Mouse (Mus musculus) forebrain, embryonic 15.5 days (tissue): ENCODE results near the gene Olfr514. TPM values are rescaled to one million over a fixed set of nuclear protein-coding genes. Genes with fewer than 3 reads are reported as not detected.
A peak's percentile ranks its signal among the peaks of the same experiment; 100 is the strongest.
"Not testable (repeated sequence)": the region's sequence is repeated elsewhere in the genome, so short reads cannot be mapped to it uniquely, and the experiment has no call there.

Experiments
- ATAC-seq: fragments of 200-750 bp; cut with Nextera tagmentation; replicated peaks from 2 replicates; pipeline ENCODE4 v1.8.0; 2017; ENCODE audit warnings: mild to moderate bottlenecking, moderate TSS enrichment, moderate library complexity
- H3K27ac ChIP-seq: fragments of 300-500 bp; sonication (generic); replicated peaks from 2 replicates; pipeline ENCODE4 v1.5.1; 2015; ENCODE audit warnings: mild to moderate bottlenecking, inconsistent platforms
- H3K27me3 ChIP-seq: fragments of 300-500 bp; sonication (generic); 2 replicates; pipeline ENCODE4 v1.6.1; 2015; ENCODE audit warnings: inconsistent platforms
- H3K36me3 ChIP-seq: fragments of 300-500 bp; sonication (generic); 2 replicates; pipeline ENCODE4 v1.6.1; 2015; ENCODE audit warnings: mild to moderate bottlenecking, inconsistent platforms
- H3K4me1 ChIP-seq: fragments of 300-500 bp; sonication (generic); 2 replicates; pipeline ENCODE4 v1.6.1; 2015; ENCODE audit warnings: inconsistent platforms
- H3K4me2 ChIP-seq: fragments of 300-500 bp; sonication (generic); replicated peaks from 2 replicates; pipeline ENCODE4 v1.6.1; 2015; ENCODE audit warnings: mild to moderate bottlenecking, inconsistent platforms
- H3K4me3 ChIP-seq: fragments of 300-500 bp; sonication (generic); 2 replicates; pipeline ENCODE4 v1.5.1; 2015; ENCODE audit warnings: mild to moderate bottlenecking, inconsistent platforms
- H3K9ac ChIP-seq: fragments of 300-500 bp; sonication (generic); replicated peaks from 2 replicates; pipeline ENCODE4 v1.6.1; 2015; ENCODE audit warnings: mild to moderate bottlenecking, inconsistent platforms
- H3K9me3 ChIP-seq: fragments of 300-500 bp; sonication (generic); 2 replicates; pipeline ENCODE4 v1.6.1; 2016; ENCODE audit warnings: inconsistent platforms
- WGBS: fragments of 180-500 bp; shearing (Covaris S2); methylation state at CpG from one replicate; pipeline ENCODE4 v1.1.7; 2015; ENCODE audit warnings: mixed read lengths; 5-methylcytosine and 5-hydroxymethylcytosine counted together
- polyA plus RNA-seq: library from polyadenylated mRNA; unstranded; fragments of >200 nt; fragmentation: Nextera tagmentation; extraction: Ambion mirVana; gene quantifications from 2 replicates; pipeline ENCODE4 v1.2.1, GENCODE M21; 2015

Olfr514 gene
- polyA plus RNA-seq: not detected in 2 replicates

DNA sequence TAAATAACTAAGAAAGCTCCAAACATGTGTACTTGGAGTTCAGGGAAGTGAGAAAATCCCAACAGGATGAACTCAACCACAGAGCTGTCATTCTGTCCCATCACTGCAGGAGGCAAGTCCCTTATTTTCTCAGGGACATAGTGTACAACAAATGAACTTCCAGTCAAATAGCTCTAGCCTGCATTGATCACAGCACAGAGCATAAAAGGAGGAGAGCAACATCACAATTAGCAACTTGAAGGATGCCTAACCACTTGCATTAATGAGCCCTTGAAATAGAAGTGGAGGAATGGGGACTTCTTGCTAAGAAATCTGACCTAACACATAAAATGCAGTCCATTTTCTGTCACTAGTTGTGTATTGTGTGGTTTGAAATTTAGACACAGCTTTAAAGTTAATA is at the start of gene Olfr514:
Olfr514 (minus strand) TSS at position 101 of the 400 bp plus-strand sequence.
- H3K9ac ChIP-seq: no peak within 1 kb of the TSS
- H3K4me2 ChIP-seq: no peak within 1 kb of the TSS
- no peak for ATAC-seq
- H3K4me1 ChIP-seq: no peaks in the 10 kb centered on the region
- H3K4me3 ChIP-seq: no peak within 1 kb of the TSS
- H3K36me3 ChIP-seq: no peaks in the 10 kb centered on the region
- H3K9me3 ChIP-seq: no peaks in the 10 kb centered on the region
- no peaks in the 10 kb centered on the region for H3K27me3 ChIP-seq
- H3K27ac ChIP-seq: no peak within 1 kb of the TSS

- Histone ChIP-seq H3K4me1 (no peaks in the 10 kb centered on the region), H3K27ac (no peak within 1 kb of the TSS), H3K27me3 (no peaks in the 10 kb centered on the region), H3K4me3 (no peak within 1 kb of the TSS), H3K4me2 (no peak within 1 kb of the TSS), H3K9me3 (no peaks in the 10 kb centered on the region), H3K36me3 (no peaks in the 10 kb centered on the region), H3K9ac (no peak within 1 kb of the TSS)
- WGBS: 65% methylated on average over 2 of the region's 2 CpGs
- no peak for ATAC-seq
Observed at GRCm38 (mm10) chr7:108872279-108872678, 46.5 kb upstream of the Olfr514 start, which contains the start of gene Olfr517. Gene Olfr517, minus strand, starts transcription at chr7:108872379.

DNA sequence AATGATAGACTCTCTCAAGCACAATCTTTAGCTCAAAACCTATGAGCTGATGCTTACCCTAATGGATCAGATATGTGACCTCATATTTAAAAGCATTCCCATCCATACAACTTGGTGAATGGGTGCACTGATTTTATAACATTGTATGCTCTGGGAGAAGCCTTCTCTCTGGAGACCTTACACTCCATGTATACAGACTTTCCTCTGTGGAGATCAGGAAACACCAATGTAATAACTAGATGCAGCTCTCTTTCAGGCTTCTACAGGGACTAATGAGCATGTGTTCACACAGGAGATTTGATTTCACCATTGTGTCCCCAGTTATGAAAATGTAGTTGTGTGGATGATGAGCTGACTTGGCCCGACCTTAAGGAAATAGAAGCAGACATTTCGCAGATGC is 24.6 kb upstream of the Olfr514 start, which contains the start of gene Olfr516:
Olfr516 (minus strand) TSS at position 101 of the 400 bp plus-strand sequence.
- Histone ChIP-seq H3K4me3 (no peak within 1 kb of the TSS), H3K27ac (no peak within 1 kb of the TSS), H3K9ac (no peak within 1 kb of the TSS), H3K36me3 (no peaks in the 10 kb centered on the region), H3K9me3 (no peaks in the 10 kb centered on the region), H3K27me3 (no peaks in the 10 kb centered on the region), H3K4me2 (no peak within 1 kb of the TSS), H3K4me1 (no peaks in the 10 kb centered on the region)
- ATAC-seq: no peak
- 94% methylated on average over 2 of the region's 2 CpGs for whole genome bisulfite sequencing

DNA sequence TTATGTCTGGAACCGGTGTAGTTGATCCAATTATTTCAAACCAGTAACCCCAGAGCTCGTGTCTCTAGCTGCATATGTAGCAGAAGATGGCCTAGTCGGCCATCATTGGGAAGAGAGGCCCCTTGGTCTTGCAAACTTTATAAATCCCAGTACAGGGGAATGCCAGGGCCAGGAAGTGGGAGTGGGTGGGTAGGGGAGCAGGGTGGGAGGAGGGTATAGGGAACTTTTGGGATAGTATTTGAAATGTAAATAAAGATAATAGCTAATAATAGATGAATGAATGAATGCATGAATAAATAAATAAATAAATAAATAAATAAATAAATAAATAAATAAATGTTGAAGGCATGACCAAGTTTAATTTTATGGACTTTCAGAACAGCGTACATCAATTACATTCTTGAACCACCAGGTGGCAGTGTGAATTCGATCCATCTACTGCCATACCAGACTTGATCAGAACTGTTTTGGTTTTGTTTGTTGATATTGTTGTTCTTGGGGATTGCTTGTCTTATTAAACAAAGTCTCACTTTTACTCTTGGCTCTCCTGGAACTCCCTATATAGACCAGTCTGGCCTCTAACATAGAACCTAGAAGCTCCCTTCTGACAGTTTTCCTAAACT is 11.1 kb downstream of the Olfr514 start:
- H3K4me2 ChIP-seq: not testable (repeated sequence)
- WGBS: 53% methylated on average over 5 of the region's 5 CpGs
- 0 out of 2 replicates have a peak, but pooled peaks have one; percentile 38 for ATAC-seq

DNA sequence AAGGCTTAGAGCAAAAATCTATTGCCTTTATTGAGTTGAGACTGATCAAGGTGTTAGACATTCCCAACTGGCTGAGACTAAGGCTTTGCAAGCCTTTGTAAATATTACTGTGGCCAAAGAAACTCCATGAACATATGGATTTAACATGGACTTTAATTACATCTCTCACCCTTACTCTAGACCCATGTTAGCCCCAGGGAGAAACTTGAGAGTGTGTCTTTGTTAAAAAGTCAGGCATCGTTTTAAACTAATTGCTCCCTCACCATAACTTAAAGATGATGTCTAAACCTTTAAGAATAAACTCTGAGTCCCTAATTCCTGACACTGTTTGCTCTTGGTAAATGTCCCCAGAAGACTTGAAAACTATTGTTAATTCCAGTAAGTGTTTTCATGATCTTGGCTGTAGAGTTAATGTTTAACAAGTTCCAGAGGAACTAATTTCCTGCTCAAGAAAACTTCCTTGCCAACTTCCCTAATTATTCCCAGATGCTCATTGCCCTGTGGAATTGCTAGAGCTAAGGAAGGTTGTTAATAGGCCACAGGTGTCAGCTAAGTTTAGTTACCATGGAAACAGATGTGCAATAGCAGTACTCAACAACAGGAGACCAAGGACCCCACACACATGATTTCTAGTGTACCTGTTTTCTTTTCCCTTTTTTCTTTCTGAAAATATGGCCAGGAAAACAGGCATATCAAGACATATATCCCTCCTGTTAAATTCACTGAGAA is 28.4 kb downstream of the Olfr514 start:
- Histone ChIP-seq H3K4me1 (no peaks in the 10 kb centered on the region), H3K4me2 (no peak overlapping the region), H3K36me3 (no peaks in the 10 kb centered on the region), H3K4me3 (no peak overlapping the region), H3K9me3 (no peaks in the 10 kb centered on the region), H3K9ac (no peak overlapping the region), H3K27ac (no peak overlapping the region), H3K27me3 (no peaks in the 10 kb centered on the region)
- no peak for ATAC-seq
- 44% methylated on average over 1 of the region's 1 CpGs for WGBS

More for the DNA sequence above, 11.1 kb downstream of the Olfr514 start:
- H3K9me3 ChIP-seq, H3K9ac ChIP-seq, H3K27ac ChIP-seq, H3K27me3 ChIP-seq, H3K36me3 ChIP-seq, H3K4me3 ChIP-seq, H3K4me1 ChIP-seq: not testable (repeated sequence)

Other genes with a start within 250 kb of the Olfr514 start
- not detected in 2 replicates for gene Olfr506, start 215.2 kb downstream of the Olfr514 start, polyA plus RNA-seq
- gene Olfr507, start 204.2 kb downstream of the Olfr514 start, polyA plus RNA-seq: not detected in 2 replicates
- gene Olfr508, start 196.0 kb downstream of the Olfr514 start, polyA plus RNA-seq: not detected in 2 replicates
- gene Olfr509, start 174.1 kb downstream of the Olfr514 start, polyA plus RNA-seq: not detected in 2 replicates
- gene Olfr510, start 159.6 kb downstream of the Olfr514 start, polyA plus RNA-seq: not detected in 2 replicates
- not detected in 2 replicates for gene Olfr512, start 112.7 kb downstream of the Olfr514 start, polyA plus RNA-seq
- gene Olfr513, start 75.0 kb downstream of the Olfr514 start, polyA plus RNA-seq: not detected in 2 replicates
- not detected in 2 replicates for gene Olfr516, start 24.5 kb upstream of the Olfr514 start, polyA plus RNA-seq
- gene Olfr517, start 46.4 kb upstream of the Olfr514 start, polyA plus RNA-seq: not detected in 2 replicates
- not detected in 2 replicates for gene Olfr518, start 59.0 kb upstream of the Olfr514 start, polyA plus RNA-seq
- gene Olfr519, start 68.4 kb upstream of the Olfr514 start, polyA plus RNA-seq: not detected in 2 replicates
- gene Nlrp10, start 104.2 kb upstream of the Olfr514 start, polyA plus RNA-seq: 0.04 TPM in 1 of 2 replicates, not detected in the other
- gene Eif3f, start 108.4 kb upstream of the Olfr514 start, polyA plus RNA-seq: 85.2 and 86.8 TPM in 2 replicates
- gene Tub, start 124.3 kb upstream of the Olfr514 start, polyA plus RNA-seq: 42.2 and 49.3 TPM in 2 replicates